Mouse (Mus musculus) heart, adult 2 months (tissue): ENCODE results near the gene Snta1. TPM values are rescaled to one million over a fixed set of nuclear protein-coding genes. Genes with fewer than 3 reads are reported as not detected.
A peak's percentile ranks its signal among the peaks of the same experiment; 100 is the strongest.
"Not testable (repeated sequence)": the region's sequence is repeated elsewhere in the genome, so short reads cannot be mapped to it uniquely, and the experiment has no call there.

ENCODE experiments used
- DNase-seq, 2 experiments: peaks; one replicate each; pipeline ENCODE4 v3.0.0; 2021
- H3K27ac ChIP-seq: fragments of 200-600 bp; 2 replicates; pipeline ENCODE4 v1.8.1; 2022
- H3K27me3 ChIP-seq: fragments of 200-500 bp; 2 replicates; pipeline ENCODE4 v1.6.1; 2012; ENCODE audit warnings: mild to moderate bottlenecking, low read length, inconsistent platforms, mixed read lengths; ENCODE audit not compliant: control insufficient read depth, insufficient read depth
- H3K36me3 ChIP-seq: fragments of 200-500 bp; 2 replicates; pipeline ENCODE4 v1.6.1; 2012; ENCODE audit warnings: low read length, inconsistent platforms; ENCODE audit not compliant: control insufficient read depth, insufficient read depth
- H3K4me1 ChIP-seq: fragments of 200-500 bp; 2 replicates; pipeline ENCODE4 v1.6.1; 2011; ENCODE audit warnings: low read length; ENCODE audit not compliant: control insufficient read depth, insufficient read depth
- H3K4me3 ChIP-seq: fragments of 200-600 bp; 2 replicates; pipeline ENCODE4 v1.8.1; 2022
- H3K79me2 ChIP-seq: fragments of 200-500 bp; replicated peaks from 2 replicates; pipeline ENCODE4 v1.6.1; 2012; ENCODE audit warnings: mild to moderate bottlenecking, inconsistent platforms, low read length, moderate library complexity, mixed read lengths; ENCODE audit not compliant: control insufficient read depth, insufficient read depth
- H3K9ac ChIP-seq: fragments of 200-500 bp; 2 replicates; pipeline ENCODE4 v1.6.1; 2012; ENCODE audit warnings: low read depth, mild to moderate bottlenecking, control low read depth, inconsistent platforms, low read length, mixed read lengths
- CTCF ChIP-seq: fragments of 200-600 bp; IDR thresholded peaks from 2 replicates; pipeline ENCODE4 v1.8.1; 2022; ENCODE audit warnings: antibody characterized with exemption, mild to moderate bottlenecking, moderate library complexity
- EP300 ChIP-seq: fragments of 200-500 bp; IDR thresholded peaks from 2 replicates; pipeline ENCODE4 v1.6.1; 2011; ENCODE audit warnings: low read depth, low read length, control low read depth; ENCODE audit not compliant: insufficient read depth
- POLR2A ChIP-seq: fragments of 200-500 bp; IDR thresholded peaks from 2 replicates; pipeline ENCODE4 v1.6.1; 2011; ENCODE audit warnings: mild to moderate bottlenecking, low read depth, low read length, control low read depth; ENCODE audit not compliant: insufficient read depth
- WGBS: fragments of 180-500 bp; shearing (Covaris S2); methylation state at CpG from one replicate; pipeline ENCODE4 v1.1.7; 2018; 5-methylcytosine and 5-hydroxymethylcytosine counted together
- intact Hi-C: fragments of 180-260 bp; cut with DNase I; formaldehyde crosslinking; loops from one replicate; pipeline ENCODE4 v1.15.1; 2025
- polyA plus RNA-seq: library from polyadenylated mRNA; depleted of rRNA; stranded (reverse); fragments of >200 nt; gene quantifications from 2 replicates; pipeline ENCODE4 v1.2.3, GENCODE M21; 2012
- total RNA-seq, 2 experiments: library from RNA; stranded (reverse); gene quantifications; 2 replicates each; pipeline ENCODE4 v1.2.3; 2021

Snta1 gene
- total and polyA plus RNA-seq, 3 experiments: 64.8 to 95.0 (median 73.6) TPM

GRCm38 (mm10) chr2:154373961-154374632 lies 33.8 kb downstream of the Snta1 start:
- Histone ChIP-seq H3K79me2 (no peaks in the 10 kb centered on the region), H3K4me1 (peaks cover 8% of the 10 kb centered on the region), H3K4me3 (no peak overlapping the region), H3K36me3 (peaks cover 3% of the 10 kb centered on the region; the same call in 1 of the 2 replicates), H3K27ac (peak overlapping the region; percentile 96), H3K27me3 (no peaks in the 10 kb centered on the region), H3K9ac (no peak overlapping the region)
- intact Hi-C loops: loop anchor here (2.0 kb wide), 1 partner anchor 33 kb away; no protein-coding TSS in a partner anchor
- WGBS: 47% methylated on average over 6 of the region's 6 CpGs
- TF ChIP-seq POLR2A (no peak), EP300 (no peak), CTCF (peak; percentile 84)
- DNase-seq: peak; percentile 46 to 53

GRCm38 (mm10) chr2:154372842-154373500 lies 34.9 kb downstream of the Snta1 start, which contains the start of gene Cdk5rap1:
Gene Cdk5rap1, minus strand, starts transcription at chr2:154373010.
- peaks cover 3% of the 10 kb centered on the region; the same call in 1 of the 2 replicates for H3K36me3 ChIP-seq
- TF ChIP-seq EP300: no peak
- no peak for TF ChIP-seq POLR2A
- no peak for TF ChIP-seq CTCF
- no peak for DNase-seq
- H3K4me3 ChIP-seq: peak within 1 kb of the TSS; percentile 98
- peak within 1 kb of the TSS; percentile 83 for H3K9ac ChIP-seq
- H3K27me3 ChIP-seq: no peaks in the 10 kb centered on the region
- H3K79me2 ChIP-seq: no peaks in the 10 kb centered on the region
- H3K27ac ChIP-seq: peak within 1 kb of the TSS; percentile 96
- 16% methylated on average over 9 of the region's 9 CpGs for WGBS
- intact Hi-C loops: loop anchor here (2.0 kb wide), 1 partner anchor 34 kb away; no protein-coding TSS in a partner anchor
- peaks cover 8% of the 10 kb centered on the region for H3K4me1 ChIP-seq

- peak; percentile 90 to 92 for DNase-seq
- H3K27ac ChIP-seq: peak overlapping the region; percentile 91
- no peaks in the 10 kb centered on the region for H3K27me3 ChIP-seq
- H3K9ac ChIP-seq: peak overlapping the region; percentile 83
- peaks cover 8% of the 10 kb centered on the region for H3K4me1 ChIP-seq
- no peaks in the 10 kb centered on the region for H3K79me2 ChIP-seq
- H3K4me3 ChIP-seq: peak overlapping the region; percentile 98
- TF ChIP-seq CTCF: peak; percentile 26
- peak; percentile 98 for TF ChIP-seq POLR2A
- TF ChIP-seq EP300: 0 out of 2 replicates have a peak, but pooled peaks have one; percentile 62
- intact Hi-C loops: loop anchor here (2.0 kb wide), 1 partner anchor 35 kb away; no protein-coding TSS in a partner anchor
- peaks cover 3% of the 10 kb centered on the region; the same call in 1 of the 2 replicates for H3K36me3 ChIP-seq
- WGBS: under 1% methylated on average over 42 of the region's 42 CpGs
These were observed 35.6 kb downstream of the Snta1 start for GRCm38 (mm10) chr2:154372151-154372829.

GRCm38 (mm10) chr2:154367510-154367909 lies 40.4 kb downstream of the Snta1 start:
- intact Hi-C loops: no loop called here
- no peak for TF ChIP-seq POLR2A
- TF ChIP-seq CTCF: no peak

GRCm38 (mm10) chr2:154354000-154354425 lies 53.9 kb downstream of the Snta1 start:
- H3K4me3 ChIP-seq, H3K79me2 ChIP-seq, H3K27me3 ChIP-seq, intact Hi-C loops, H3K36me3 ChIP-seq, H3K4me1 ChIP-seq: not testable (repeated sequence)
- peak overlapping the region; percentile 11; the same call in 1 of the 2 replicates for H3K27ac ChIP-seq
- 63% methylated on average over 15 of the region's 19 CpGs for WGBS
- peak in 1 of 2 experiments; percentile 23 for DNase-seq
- peak overlapping the region; percentile 52; the same call in 1 of the 2 replicates for H3K9ac ChIP-seq

More at GRCm38 (mm10) chr2:154367510-154367909, 40.4 kb downstream of the Snta1 start:
- H3K27ac ChIP-seq: no peak overlapping the region
- H3K4me3 ChIP-seq: no peak overlapping the region
- H3K27me3 ChIP-seq: no peaks in the 10 kb centered on the region
- no peaks in the 10 kb centered on the region; the same call in 1 of the 2 replicates for H3K36me3 ChIP-seq
- 83% methylated on average over 1 of the region's 1 CpGs for WGBS
- no peak overlapping the region for H3K9ac ChIP-seq
- no peaks in the 10 kb centered on the region for H3K4me1 ChIP-seq
- H3K79me2 ChIP-seq: no peaks in the 10 kb centered on the region
- DNase-seq: no peak

- DNase-seq: no peak
- H3K27me3 ChIP-seq: no peaks in the 10 kb centered on the region
- intact Hi-C loops: no loop called here
- no peak overlapping the region for H3K27ac ChIP-seq
- H3K4me3 ChIP-seq: no peak overlapping the region
- no peaks in the 10 kb centered on the region for H3K79me2 ChIP-seq
- 96% methylated on average over 3 of the region's 3 CpGs for WGBS
- peaks cover 13% of the 10 kb centered on the region for H3K36me3 ChIP-seq
- H3K9ac ChIP-seq: no peak overlapping the region
- no peak for TF ChIP-seq EP300
- no peak for TF ChIP-seq POLR2A
- TF ChIP-seq CTCF: no peak
- no peaks in the 10 kb centered on the region for H3K4me1 ChIP-seq
These were observed 59.7 kb downstream of the Snta1 start for GRCm38 (mm10) chr2:154348152-154348551.
